Mouse (Mus musculus): ENCODE data around the gene Pde6h. TPM values are rescaled to one million over a fixed set of nuclear protein-coding genes. Genes with fewer than 3 reads are reported as not detected.

The Pde6h gene
- total and polyA plus RNA-seq, 3 experiments: 0.08 TPM; not detected in 2

DNA sequence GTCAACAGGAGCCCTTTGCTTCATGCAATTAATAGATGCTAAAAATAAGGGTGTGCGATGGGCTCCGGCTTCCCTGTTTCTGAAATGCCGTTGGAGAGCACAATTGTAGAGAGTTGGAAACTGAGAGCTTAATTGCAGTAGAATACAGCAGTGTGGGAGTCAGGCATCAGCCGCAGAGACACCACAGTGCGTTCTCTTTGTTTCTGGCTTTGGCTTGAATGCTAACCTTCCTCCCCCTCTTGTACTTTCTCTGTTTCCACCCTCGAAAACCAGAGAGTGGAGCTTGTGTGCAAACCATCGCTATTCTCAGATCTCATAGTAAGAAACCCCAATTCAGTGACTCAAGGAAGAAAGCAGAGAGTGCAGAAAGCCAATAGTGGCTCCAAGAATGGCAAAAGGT is 74.5 kb downstream of the Pde6h start:
- Histone ChIP-seq H3K36me3 (ENCODE audit: control insufficient read depth in 1 of 2, insufficient read depth in 2 of 2, low read length in 2 of 2) (no peaks in the 10 kb centered on the region), H3K9ac (ENCODE audit: control insufficient read depth, low read depth, low read length, poor library complexity, severe bottlenecking) (no peak overlapping the region), H3K9me3 (replicated peaks; ENCODE audit: insufficient read depth, low read length) (no peaks in the 10 kb centered on the region), H3K27ac (ENCODE audit: control insufficient read depth, low read depth, low read length) (no peak overlapping the region), H3K27me3 (ENCODE audit: control insufficient read depth in 1 of 2, insufficient read depth in 2 of 2, low read length in 2 of 2) (no peaks in the 10 kb centered on the region), H3K4me3 (ENCODE audit: control insufficient read depth in 1 of 2, insufficient read depth in 1 of 2, low read depth in 2 of 2, low read length in 2 of 2) (no peak overlapping the region), H3K4me1 (ENCODE audit: control insufficient read depth in 1 of 2, insufficient read depth in 2 of 2, low read length in 2 of 2) (no peaks in the 10 kb centered on the region), H3K79me2 (ENCODE audit: control insufficient read depth, insufficient read depth, low read length, poor library complexity) (no peaks in the 10 kb centered on the region)
- TF ChIP-seq ZC3H11A (IDR thresholded peaks at IDR 0.05; ENCODE audit: low read depth, low read length) (no peak), MAZ (IDR thresholded peaks at IDR 0.05; ENCODE audit: low read depth, low read length) (no peak), BHLHE40 (IDR thresholded peaks at IDR 0.05; ENCODE audit: borderline replicate concordance, low read depth, low read length) (no peak), ZKSCAN1 (IDR thresholded peaks at IDR 0.05; ENCODE audit: low read depth, low read length) (no peak)
- DNase-seq (ENCODE audit: low read depth, low spot score): no peak

DNA sequence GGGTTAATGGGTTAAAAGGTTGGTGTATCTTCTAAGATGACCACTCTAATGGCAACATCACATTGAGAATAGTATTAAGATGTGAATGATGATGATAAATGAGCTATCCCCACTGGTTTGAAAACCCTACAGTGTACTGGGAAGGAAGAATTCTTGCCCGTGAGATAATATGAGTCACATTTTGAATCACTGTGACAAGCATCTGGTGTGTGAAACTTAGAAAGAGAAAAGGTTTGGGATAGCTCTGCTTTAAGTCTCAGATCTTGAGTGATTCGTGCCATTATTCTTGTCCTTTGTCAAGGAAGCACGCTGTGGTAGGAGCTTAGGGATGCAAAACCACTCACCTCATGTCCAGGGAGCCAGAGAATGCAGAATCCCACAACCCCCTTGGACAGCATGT is 75.4 kb downstream of the Pde6h start:
- TF ChIP-seq UBTF (IDR thresholded peaks at IDR 0.05; ENCODE audit: borderline replicate concordance, insufficient read depth, low read depth, low read length): no peak
- no peak for TF ChIP-seq MAFK (IDR thresholded peaks at IDR 0.05; ENCODE audit: borderline replicate concordance, low read depth, low read length)
- no peaks in the 10 kb centered on the region for H3K79me2 ChIP-seq (ENCODE audit: control insufficient read depth, insufficient read depth, low read length, poor library complexity)
- H3K27ac ChIP-seq (ENCODE audit: control insufficient read depth, low read depth, low read length): no peak overlapping the region
- no peaks in the 10 kb centered on the region for H3K4me1 ChIP-seq (ENCODE audit: control insufficient read depth in 1 of 2, insufficient read depth in 2 of 2, low read length in 2 of 2)
- H3K27me3 ChIP-seq (ENCODE audit: control insufficient read depth in 1 of 2, insufficient read depth in 2 of 2, low read length in 2 of 2): no peaks in the 10 kb centered on the region
- H3K9ac ChIP-seq (ENCODE audit: control insufficient read depth, low read depth, low read length, poor library complexity, severe bottlenecking): no peak overlapping the region
- no peak for DNase-seq (ENCODE audit: low read depth, low spot score)
- no peaks in the 10 kb centered on the region for H3K9me3 ChIP-seq (replicated peaks; ENCODE audit: insufficient read depth, low read length)
- no peaks in the 10 kb centered on the region for H3K36me3 ChIP-seq (ENCODE audit: control insufficient read depth in 1 of 2, insufficient read depth in 2 of 2, low read length in 2 of 2)
- H3K4me3 ChIP-seq (ENCODE audit: control insufficient read depth in 1 of 2, insufficient read depth in 1 of 2, low read depth in 2 of 2, low read length in 2 of 2): no peak overlapping the region

DNA sequence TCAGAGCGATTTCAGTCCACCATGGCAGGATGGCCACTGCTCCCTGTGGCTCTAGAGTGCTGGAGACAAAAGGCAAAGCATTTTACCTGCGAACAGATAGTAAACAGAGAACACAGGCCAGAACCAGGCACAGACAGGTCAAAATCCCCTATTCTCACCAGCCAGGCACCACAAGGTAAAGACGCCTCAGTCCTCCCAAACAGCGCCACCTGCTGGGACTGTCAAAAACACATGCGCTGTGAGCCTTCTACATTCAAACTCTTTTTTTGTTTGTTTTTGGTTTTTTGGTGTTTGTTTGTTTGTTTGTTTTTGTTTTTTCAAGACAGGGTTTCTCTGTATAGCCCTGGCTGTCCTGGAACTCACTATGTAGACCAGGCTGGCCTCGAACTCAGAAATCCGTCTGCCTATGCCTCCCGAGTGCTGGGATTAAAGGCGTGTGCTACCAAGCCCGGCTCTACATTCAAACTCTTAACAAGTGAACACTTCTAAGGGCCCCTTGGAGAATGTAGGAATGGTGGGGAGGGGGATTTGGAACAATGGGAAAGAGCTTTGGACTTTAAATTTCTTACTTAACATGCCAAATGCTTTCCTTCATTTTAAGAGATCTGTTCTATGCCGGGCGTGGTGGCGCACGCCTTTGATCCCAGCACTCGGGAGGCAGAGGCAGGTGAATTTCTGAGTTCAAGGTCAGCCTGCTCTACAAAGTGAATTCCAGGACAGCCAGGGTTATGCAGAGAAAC is 76.2 kb downstream of the Pde6h start:
- H3K79me2 ChIP-seq (ENCODE audit: control insufficient read depth, insufficient read depth, low read length, poor library complexity): no peaks in the 10 kb centered on the region
- no peaks in the 10 kb centered on the region for H3K27me3 ChIP-seq (ENCODE audit: control insufficient read depth in 1 of 2, insufficient read depth in 2 of 2, low read length in 2 of 2)
- no peak overlapping the region for H3K27ac ChIP-seq (ENCODE audit: control insufficient read depth, low read depth, low read length)
- DNase-seq (ENCODE audit: low read depth, low spot score): peak; percentile 17
- TF ChIP-seq EP300 (IDR thresholded peaks at IDR 0.05; ENCODE audit: low read depth in 1 of 2, low read length in 2 of 2): no peak
- TF ChIP-seq SMC3 (IDR thresholded peaks at IDR 0.05; ENCODE audit: low read depth, low read length): peak; percentile 31
- no peak for TF ChIP-seq MAFK (IDR thresholded peaks at IDR 0.05; ENCODE audit: borderline replicate concordance, low read depth, low read length)
- TF ChIP-seq CHD1 (IDR thresholded peaks at IDR 0.05; ENCODE audit: low read depth, low read length): no peak
- TF ChIP-seq RCOR1 (IDR thresholded peaks at IDR 0.05; ENCODE audit: low read depth, low read length): no peak
- peak; percentile 27 to 58 (median 45) for TF ChIP-seq CTCF (IDR thresholded peaks at IDR 0.05 in 2 of 3, conservative IDR thresholded peaks at IDR 0.05 in 1 of 3; ENCODE audit: control insufficient read depth in 1 of 3, insufficient read depth in 1 of 3, low read depth in 2 of 3, low read length in 3 of 3, poor library complexity in 1 of 3, severe bottlenecking in 1 of 3)
- peak; percentile 11 for TF ChIP-seq RAD21 (IDR thresholded peaks at IDR 0.05; ENCODE audit: low read depth, low read length)
- no peak for TF ChIP-seq CHD2 (IDR thresholded peaks at IDR 0.05; ENCODE audit: low read length)
- TF ChIP-seq GABPA (IDR thresholded peaks at IDR 0.05; ENCODE audit: low read depth, low read length): no peak
- H3K9me3 ChIP-seq (replicated peaks; ENCODE audit: insufficient read depth, low read length): no peaks in the 10 kb centered on the region
- H3K36me3 ChIP-seq (ENCODE audit: control insufficient read depth in 1 of 2, insufficient read depth in 2 of 2, low read length in 2 of 2): no peaks in the 10 kb centered on the region
- no peak overlapping the region for H3K9ac ChIP-seq (ENCODE audit: control insufficient read depth, low read depth, low read length, poor library complexity, severe bottlenecking)
- H3K4me3 ChIP-seq (ENCODE audit: control insufficient read depth in 1 of 2, insufficient read depth in 1 of 2, low read depth in 2 of 2, low read length in 2 of 2): no peak overlapping the region
- no peaks in the 10 kb centered on the region for H3K4me1 ChIP-seq (ENCODE audit: control insufficient read depth in 1 of 2, insufficient read depth in 2 of 2, low read length in 2 of 2)

Data from MEL (cell line).